Mouse (Mus musculus): ENCODE data around the gene Acsbg2. TPM values are rescaled to one million over a fixed set of nuclear protein-coding genes. Genes with fewer than 3 reads are reported as not detected.

Acsbg2 gene
- polyA plus RNA-seq (2017; shearing (Covaris generic)) = not detected

DNA sequence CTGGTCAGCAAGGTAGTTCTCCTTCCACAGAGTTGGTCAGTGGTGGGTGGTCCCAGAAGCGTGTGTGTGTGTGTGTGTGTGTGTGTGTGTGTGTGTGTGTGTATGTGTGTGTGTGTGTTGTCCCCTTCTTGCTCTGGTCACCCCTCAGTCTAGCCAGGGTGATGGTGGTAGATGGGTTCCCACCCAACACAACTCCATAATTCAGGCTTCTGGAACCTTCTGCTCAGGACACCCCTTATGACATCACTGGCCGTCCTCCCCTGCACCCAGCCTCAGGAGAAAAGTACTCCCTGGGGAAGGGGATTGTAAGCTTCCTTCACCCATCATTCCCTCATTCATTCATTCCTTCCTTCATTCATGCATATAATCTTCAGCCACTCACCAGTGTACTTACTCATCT lies at the start of gene Acsbg2:
TSS of gene Acsbg2 (minus strand) at position 211 of the 400 bp plus-strand sequence.

DNA sequence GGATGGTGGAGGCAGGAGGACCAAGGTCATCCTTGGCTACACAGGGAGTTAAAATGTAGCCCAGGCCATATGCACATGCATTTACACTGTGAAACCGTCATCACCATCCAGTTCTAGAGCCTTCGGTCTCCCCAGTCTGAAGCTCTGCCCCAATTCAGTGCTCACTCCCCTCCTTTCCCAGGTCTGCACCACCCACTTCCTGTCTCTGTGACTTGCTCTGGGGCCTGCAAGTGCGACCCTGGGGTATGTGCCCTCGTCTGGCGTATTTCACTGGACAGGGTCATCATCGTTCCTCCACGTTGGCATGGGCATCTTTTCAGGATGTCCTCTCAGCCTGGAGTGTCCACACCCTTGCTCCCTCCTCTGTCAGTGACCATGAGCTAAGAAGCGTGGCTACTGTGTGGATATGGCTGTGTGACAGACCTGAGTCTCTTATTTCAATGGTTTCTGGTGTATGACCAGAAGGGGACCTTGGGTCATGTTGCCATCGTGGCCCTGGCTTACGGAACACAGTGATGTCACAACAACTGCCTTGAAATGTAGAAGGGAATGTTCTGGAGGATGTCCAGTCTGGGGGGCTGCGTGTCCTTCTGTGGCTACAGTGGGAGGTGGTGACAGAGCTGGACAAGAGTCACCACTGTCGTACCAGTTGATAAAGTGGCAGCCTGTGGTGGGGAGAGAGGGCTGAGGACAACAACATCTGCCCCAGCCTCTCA lies 847 bp upstream of the Acsbg2 start, which contains the start of gene 1700061G19Rik:
TSS of gene 1700061G19Rik (plus strand) at position 542 of the 716 bp plus-strand sequence.

DNA sequence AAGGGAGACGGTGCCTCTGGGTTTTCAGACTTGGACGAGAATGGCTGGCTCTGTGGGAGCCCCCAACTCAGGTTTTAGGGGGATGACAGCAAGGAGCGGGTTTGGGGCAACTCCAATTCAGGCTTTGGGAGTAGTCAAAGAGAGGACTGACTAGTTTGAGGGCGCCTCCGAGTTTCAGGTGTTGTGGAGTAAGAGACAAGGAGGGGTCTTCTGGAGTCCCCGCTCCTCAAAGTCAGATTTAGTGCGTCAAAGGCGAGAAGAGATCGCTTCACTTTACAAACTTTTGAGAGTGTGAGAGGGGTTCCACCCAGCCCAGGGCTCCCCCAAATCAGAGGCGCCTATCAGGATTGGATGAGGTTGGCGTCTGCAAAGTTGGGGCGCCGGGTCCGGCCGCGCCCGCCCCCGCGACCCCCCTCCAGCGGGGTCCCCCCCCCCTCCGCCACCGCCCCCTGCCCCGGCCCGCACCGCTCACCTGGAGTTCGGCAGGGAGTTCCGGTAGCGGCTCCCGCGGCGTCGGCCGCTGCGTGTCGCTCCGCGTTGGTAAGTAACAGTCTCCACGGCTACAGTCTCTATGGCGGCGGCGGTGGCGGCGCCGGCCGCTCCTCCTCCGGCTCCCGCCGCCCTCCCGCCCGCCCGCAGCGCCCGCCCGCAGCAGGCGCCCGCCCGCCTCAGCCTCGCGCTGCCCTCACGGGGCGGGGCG lies 43.7 kb downstream of the Acsbg2 start, which contains the start of gene Rfx2:
TSS of gene Rfx2 (minus strand) at position 603 of the 700 bp plus-strand sequence.

Other genes starting within 250 kb of the Acsbg2 start
- 53.4 TPM for gene Lonp1, start 247.6 kb downstream of the Acsbg2 start, polyA plus RNA-seq (2017; shearing (Covaris generic))
- 1.2 TPM for gene Catsperd, start 246.3 kb downstream of the Acsbg2 start, polyA plus RNA-seq (2017; shearing (Covaris generic))
- gene Ranbp3, start 201.2 kb downstream of the Acsbg2 start, polyA plus RNA-seq (2017; shearing (Covaris generic)) = 72.6 TPM
- gene Ndufa11, start 156.7 kb downstream of the Acsbg2 start, polyA plus RNA-seq (2017; shearing (Covaris generic)) = 139 TPM
- 8.5 TPM for gene Vmac, start 156.4 kb downstream of the Acsbg2 start, polyA plus RNA-seq (2017; shearing (Covaris generic))
- not detected for gene Nrtn, start 116.9 kb downstream of the Acsbg2 start, polyA plus RNA-seq (2017; shearing (Covaris generic))
- gene Dus3l, start 109.7 kb downstream of the Acsbg2 start, polyA plus RNA-seq (2017; shearing (Covaris generic)) = 43.1 TPM
- 0.95 TPM for gene Prr22, start 104.2 kb downstream of the Acsbg2 start, polyA plus RNA-seq (2017; shearing (Covaris generic))
- gene Rfx2, start 43.4 kb downstream of the Acsbg2 start, polyA plus RNA-seq (2017; shearing (Covaris generic)) = 2.5 TPM
- 0.14 TPM for gene 1700061G19Rik, start 1.0 kb upstream of the Acsbg2 start, polyA plus RNA-seq (2017; shearing (Covaris generic))
- 24.8 TPM for gene Mllt1, start 61.0 kb upstream of the Acsbg2 start, polyA plus RNA-seq (2017; shearing (Covaris generic))
- not detected for gene Acer1, start 107.7 kb upstream of the Acsbg2 start, polyA plus RNA-seq (2017; shearing (Covaris generic))
- gene Clpp, start 115.9 kb upstream of the Acsbg2 start, polyA plus RNA-seq (2017; shearing (Covaris generic)) = 39.7 TPM
- 12.0 TPM for gene Alkbh7, start 122.9 kb upstream of the Acsbg2 start, polyA plus RNA-seq (2017; shearing (Covaris generic))
- not detected for gene Pspn, start 125.6 kb upstream of the Acsbg2 start, polyA plus RNA-seq (2017; shearing (Covaris generic))
- 62.3 TPM for gene Gtf2f1, start 136.8 kb upstream of the Acsbg2 start, polyA plus RNA-seq (2017; shearing (Covaris generic))
- 0.42 TPM for gene Gm17949, start 137.0 kb upstream of the Acsbg2 start, polyA plus RNA-seq (2017; shearing (Covaris generic))
- gene Khsrp, start 157.1 kb upstream of the Acsbg2 start, polyA plus RNA-seq (2017; shearing (Covaris generic)) = 48.7 TPM
- not detected for gene Slc25a41, start 167.2 kb upstream of the Acsbg2 start, polyA plus RNA-seq (2017; shearing (Covaris generic))
- gene Crb3, start 184.7 kb upstream of the Acsbg2 start, polyA plus RNA-seq (2017; shearing (Covaris generic)) = 4.4 TPM
- 6.7 TPM for gene Slc25a23, start 185.4 kb upstream of the Acsbg2 start, polyA plus RNA-seq (2017; shearing (Covaris generic))
- gene Dennd1c, start 204.1 kb upstream of the Acsbg2 start, polyA plus RNA-seq (2017; shearing (Covaris generic)) = 159 TPM
- 1.5 TPM for gene Tubb4a, start 213.3 kb upstream of the Acsbg2 start, polyA plus RNA-seq (2017; shearing (Covaris generic))
- gene Tnfsf9, start 230.9 kb upstream of the Acsbg2 start, polyA plus RNA-seq (2017; shearing (Covaris generic)) = 17.9 TPM